Mouse (Mus musculus) Muller cell, postnatal 12 days (primary cell): Measurements from ENCODE around the gene Sstr3.
A peak's percentile ranks its signal among the peaks of the same experiment; 100 is the strongest.

Experiments
- DNase-seq: peaks from one replicate; pipeline ENCODE4 v3.0.0-alpha.2; 2015; ENCODE audit errors: inconsistent ontology term

The Sstr3 gene

GRCm38 (mm10) chr15:78502437-78503132 lies 41.9 kb downstream of the Sstr3 start:
- no peak for DNase-seq

GRCm38 (mm10) chr15:78494968-78495406 lies 49.5 kb downstream of the Sstr3 start, which contains the start of gene Il2rb:
Gene Il2rb, minus strand, starts transcription at chr15:78495271.
- DNase-seq: no peak

- DNase-seq: peak; percentile 58
Measured at GRCm38 (mm10) chr15:78493401-78494010, 51.0 kb downstream of the Sstr3 start.

GRCm38 (mm10) chr15:78491301-78491700 lies 53.2 kb downstream of the Sstr3 start:
- no peak for DNase-seq

GRCm38 (mm10) chr15:78489906-78490305 lies 54.6 kb downstream of the Sstr3 start:
- DNase-seq: no peak

GRCm38 (mm10) chr15:78489248-78489647 lies 55.2 kb downstream of the Sstr3 start:
- no peak for DNase-seq

- DNase-seq: no peak
Measured at GRCm38 (mm10) chr15:78487066-78487465, 57.4 kb downstream of the Sstr3 start.
